Mouse (Mus musculus): ENCODE measurements around the gene Sv2a. TPM values are rescaled to one million over a fixed set of nuclear protein-coding genes. Genes with fewer than 3 reads are reported as not detected.

Sv2a gene
- polyA plus RNA-seq, 3 experiments from 2014 or later = 1.2 to 1.5 (median 1.4) TPM

GRCm38 (mm10) chr3:96221640-96222038 lies 40.7 kb downstream of the Sv2a start:
- ATAC-seq = no peak

GRCm38 (mm10) chr3:96222774-96223173 lies 41.8 kb downstream of the Sv2a start:
- no peak for ATAC-seq

- no peak for ATAC-seq
Measured at GRCm38 (mm10) chr3:96225421-96225820, 44.5 kb downstream of the Sv2a start.

DNA sequence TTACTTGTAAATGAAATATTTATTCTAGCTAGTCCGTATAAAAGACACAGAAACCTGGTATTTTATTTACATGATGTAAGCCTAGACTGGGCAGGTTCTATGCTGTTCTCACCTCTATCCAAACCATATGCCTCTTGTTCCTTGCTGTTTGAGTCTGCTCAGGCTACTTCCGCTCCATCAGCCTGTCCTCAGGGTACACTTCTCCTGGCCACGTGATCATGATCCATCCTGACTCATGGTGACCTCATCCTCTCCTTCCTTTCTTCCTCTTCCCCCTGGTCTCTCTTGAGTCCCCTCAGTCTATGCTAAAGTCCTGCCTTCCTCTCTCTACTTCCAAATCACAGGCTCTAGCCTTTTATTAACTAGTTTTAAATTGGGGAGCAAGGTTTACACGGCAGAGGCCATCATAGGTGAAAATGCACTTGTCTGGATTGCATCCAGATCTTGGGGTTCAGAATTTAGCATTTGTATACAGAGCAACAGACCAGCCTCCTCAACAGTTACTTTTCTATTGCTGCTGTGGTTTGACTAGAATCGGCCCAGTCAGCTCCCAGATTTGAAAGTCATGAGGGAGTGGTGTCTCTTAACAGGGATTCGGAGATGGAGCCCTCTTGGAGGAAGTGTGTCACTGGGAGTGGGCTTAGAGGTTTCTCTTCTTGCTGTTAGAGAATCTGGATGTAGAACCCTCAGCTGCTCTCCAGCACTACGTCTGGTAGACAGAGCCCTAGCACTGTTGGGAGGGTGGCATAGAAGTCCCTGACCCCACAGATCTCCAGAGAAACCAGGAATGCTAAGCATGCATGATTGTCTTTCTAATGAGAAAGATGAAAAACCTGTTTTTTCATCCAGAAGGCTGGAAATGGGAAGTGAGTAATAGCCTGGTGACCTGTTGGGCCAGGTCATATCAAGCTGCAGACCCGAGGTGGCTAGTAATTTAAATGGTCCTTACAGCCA lies 46.0 kb downstream of the Sv2a start:
- no peak for ATAC-seq

DNA sequence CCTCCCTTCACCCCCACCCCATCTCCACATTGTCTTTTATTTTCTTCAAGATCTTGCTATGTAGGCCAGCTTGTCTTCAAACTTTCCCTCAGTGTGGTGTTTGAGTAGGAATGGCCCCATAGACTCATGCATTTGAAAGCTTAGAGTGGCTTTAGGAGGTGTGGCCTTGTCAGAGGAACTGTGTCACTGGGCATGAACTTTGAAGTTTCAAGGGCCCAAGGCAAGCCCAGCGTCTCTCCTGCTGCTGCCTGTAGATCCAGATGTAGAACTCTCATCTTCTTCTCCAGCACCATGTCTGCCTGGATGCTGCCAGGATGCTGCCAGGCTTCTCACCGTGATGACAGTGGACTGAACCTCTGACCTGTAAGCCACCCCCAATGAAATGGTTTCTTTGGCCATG lies 47.9 kb downstream of the Sv2a start:
- no peak for ATAC-seq

DNA sequence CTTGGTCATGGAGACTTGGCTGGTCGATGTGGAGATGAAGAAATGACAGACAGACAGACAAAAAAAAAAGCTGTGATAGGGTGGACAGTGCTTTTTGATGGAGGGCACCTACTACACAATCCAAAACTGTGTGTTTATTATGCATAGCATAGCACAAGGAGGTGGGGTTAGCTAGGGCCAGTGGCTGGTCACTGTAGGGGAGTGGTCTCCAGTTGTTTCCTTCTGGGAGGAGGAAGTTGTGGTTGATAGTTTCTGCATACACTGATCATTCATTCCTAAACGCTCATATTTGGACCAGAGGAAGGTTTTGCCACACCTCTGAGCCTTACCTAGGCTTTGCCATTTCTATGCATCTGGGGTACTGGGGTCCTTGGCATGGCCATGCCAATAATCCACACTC lies 49.5 kb downstream of the Sv2a start:
- ATAC-seq = no peak

DNA sequence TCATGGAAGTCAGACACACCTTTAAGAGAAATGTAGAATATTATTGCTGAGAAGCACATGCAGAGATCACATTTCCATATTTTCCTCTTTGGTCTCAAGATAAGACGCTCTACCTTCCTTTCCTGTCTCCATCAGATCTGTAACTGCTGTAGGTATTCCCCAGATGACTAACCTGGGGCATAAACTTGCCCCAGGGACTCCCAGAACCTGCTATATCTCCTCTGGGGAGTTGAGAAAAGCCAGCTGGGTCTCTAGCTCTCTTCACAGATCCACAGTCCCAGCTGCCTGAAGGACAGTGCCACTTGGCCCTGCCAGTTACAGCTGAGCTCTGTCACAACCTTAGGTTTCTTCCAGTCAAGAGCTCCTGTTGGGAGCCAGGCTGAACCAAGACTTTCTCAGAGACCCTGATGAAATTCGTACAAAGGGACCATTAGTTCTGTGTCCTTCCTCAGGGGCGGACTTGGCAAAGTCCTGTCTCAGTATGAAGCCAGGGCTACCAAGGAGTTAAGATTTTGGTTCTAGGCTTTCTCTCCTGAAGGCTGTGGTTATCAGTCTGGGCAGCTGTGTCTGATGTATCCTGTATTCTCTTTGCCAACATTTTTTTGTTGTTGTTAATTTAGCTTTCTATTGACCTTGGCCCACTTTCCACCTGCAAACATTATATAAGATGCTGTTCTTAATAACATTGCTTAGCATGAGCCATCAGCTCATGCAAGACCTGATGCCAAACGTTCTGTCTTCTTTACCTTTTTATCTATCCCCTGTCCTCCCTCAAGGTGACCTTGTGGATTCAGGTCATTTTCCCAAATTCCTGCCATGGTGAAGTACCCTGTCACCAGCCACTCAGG lies 50.2 kb downstream of the Sv2a start:
- ATAC-seq = no peak

DNA sequence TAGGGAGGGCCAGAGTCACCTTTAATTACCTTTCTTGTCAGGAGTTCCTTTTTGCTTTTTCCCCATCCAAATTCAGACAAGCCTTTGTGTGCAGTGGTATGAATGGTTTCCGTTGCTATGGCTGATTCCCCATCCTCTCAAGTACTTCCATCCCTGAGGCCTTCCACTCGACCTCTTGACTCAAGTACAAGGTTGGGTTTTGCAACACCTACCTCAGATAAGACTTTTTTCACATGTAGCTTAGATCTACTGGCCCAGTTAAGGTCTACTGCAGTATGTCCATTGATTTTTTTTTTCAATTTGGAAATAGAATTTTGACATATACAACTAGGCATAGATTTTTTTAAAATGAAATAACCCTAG lies 50.8 kb downstream of the Sv2a start:
- ATAC-seq = no peak

DNA sequence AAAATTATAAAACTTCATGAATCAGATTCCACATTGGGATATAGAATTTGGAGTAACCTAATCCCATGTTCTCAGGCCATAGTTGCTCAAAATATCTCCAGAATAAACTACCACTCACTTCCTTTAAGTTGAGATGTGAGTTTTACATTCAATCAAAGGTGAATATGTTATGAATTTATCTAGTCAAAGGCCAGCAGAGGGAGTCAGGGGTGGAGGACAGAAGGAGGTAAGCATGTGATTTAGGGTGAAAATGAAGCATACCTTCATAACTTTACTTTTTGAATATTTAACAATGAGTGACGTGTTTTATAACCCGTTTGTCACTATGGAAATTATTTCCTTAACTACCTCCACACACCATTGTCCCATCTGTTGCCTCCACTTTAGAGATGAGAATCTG lies 54.0 kb downstream of the Sv2a start:
- ATAC-seq = no peak

DNA sequence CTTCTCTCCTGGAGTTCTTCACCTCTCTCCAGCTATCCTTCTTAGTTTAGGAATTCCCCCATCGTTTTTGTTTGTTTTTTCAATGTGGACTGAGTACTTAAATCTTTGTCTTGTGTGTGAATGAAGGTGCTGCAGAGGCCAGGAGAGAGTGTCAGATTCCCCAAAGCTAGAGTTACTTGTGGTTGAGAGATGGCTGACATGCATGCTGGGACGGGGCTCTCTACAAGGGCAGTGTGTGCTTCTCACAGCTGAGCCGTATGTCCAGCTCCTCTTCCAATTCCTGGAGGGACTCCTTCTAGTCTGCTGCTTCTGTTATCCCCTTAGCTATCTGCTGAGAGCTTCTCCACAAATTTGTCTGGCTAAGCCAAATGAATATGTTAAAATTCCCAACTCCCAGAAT lies 54.9 kb downstream of the Sv2a start:
- ATAC-seq = no peak

DNA sequence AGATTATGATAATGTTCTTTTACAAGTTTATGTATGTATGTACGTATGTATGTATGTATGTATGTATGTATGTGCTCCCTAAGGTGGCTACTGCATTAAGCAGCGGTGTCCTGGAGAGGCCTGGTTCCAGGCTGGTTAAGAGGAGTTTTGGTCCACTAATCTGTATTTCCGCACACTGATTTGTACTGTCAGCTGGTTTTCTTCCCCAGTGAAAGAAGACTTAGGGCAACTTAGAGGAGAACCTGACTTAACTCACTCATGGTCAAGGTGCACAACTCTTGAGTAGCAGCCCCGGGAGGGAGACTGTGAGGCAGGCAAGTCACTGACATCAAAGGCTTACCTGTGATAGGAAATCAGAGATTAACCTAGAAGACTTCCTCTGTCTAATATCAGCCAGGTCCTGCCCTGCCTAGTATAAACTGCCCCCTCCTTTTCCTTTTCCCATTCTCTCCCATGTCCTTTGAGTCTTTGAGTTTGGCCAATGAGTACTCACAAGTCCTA lies 55.9 kb downstream of the Sv2a start:
- no peak for ATAC-seq

DNA sequence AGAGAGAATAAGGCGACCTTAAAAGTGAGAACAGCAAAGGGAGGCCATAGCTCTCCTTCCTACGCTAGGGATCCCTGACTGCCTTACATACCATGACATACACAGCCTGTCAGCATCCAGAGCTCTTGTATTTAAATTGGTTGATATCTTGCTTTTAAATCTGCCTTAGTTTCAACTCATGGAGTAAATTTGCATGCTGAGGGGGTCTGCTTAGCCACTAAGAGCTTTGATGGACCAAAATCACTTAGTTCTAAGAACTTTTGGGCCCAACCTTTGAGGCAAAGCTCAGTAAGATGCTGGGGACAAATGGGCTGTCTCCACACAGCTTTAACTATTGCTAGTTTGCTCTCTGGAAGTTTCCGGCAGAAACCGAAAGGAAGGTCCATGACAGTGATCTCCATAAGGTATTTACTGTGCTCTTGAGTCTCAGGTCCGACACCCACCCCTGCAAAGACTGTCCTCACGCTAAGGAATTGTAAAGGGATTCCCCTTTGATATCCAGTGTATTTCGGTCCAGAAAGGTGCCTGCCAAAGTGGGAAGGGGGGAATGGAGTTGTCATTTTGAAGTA lies 56.5 kb downstream of the Sv2a start:
- no peak for ATAC-seq

- no peak for ATAC-seq
Measured at GRCm38 (mm10) chr3:96237904-96238511, 57.1 kb downstream of the Sv2a start.

- ATAC-seq = peak; percentile 62
Measured at GRCm38 (mm10) chr3:96238954-96239793, 58.2 kb downstream of the Sv2a start, which contains the start of gene Hist2h3c2. Gene Hist2h3c2 (minus strand): TSS chr3:96239127.

DNA sequence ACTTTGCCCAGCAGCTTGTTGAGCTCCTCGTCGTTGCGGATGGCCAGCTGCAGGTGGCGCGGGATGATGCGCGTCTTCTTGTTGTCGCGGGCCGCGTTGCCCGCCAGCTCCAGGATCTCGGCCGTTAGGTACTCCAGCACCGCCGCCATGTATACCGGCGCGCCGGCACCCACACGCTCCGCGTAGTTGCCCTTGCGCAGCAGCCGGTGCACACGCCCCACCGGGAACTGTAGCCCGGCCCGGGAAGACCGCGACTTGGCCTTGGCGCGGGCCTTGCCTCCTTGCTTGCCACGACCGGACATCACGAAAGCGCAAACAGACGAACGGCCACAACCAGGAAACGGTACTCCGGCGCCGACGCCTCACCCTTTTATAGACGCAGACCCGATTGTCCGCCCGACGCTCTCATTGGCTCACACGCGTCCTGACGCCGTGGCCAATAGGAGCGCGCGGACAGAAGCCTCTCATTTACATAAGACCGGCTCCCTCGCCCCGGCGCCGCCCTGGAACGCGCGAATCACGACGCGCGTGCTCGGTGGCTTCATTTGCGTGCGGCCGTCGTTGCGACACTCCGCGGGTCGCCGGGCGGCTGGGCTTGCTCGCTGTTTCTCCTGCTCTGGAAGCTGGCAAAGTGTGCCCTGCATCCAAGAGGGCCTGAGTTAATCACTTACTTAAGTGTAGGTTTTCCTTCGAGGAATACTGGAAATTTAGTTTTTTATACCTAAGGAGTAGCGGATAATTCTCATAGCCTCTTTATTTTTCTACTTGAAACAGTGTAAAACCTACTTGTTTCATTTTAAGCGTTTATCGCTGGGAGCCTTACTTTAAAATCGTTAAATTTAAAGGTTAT lies 59.2 kb downstream of the Sv2a start, which contains the start of gene Hist2h2aa2:
TSS of gene Hist2h2aa2 (minus strand) at position 328 of the 850 bp plus-strand sequence.
- peak; percentile 79 for ATAC-seq

DNA sequence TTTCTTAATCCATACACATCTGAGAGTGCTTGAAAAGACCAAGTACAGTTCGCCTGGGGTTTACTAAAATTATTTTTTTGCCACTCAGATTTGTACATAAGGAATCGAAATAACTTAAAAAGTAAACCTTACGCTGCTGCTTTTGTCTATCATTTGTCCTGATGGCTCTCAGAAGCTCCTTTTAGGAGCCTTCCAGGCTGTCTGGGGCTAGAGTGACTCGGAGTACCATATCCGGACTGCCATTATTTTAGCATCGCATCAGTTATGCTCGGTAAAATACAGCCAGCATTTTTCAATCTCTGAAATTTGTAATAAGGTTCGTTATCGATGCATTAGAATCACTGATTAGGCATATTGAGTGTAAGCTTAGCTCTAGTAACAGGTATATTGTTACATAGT lies 59.8 kb downstream of the Sv2a start:
- no peak for ATAC-seq

DNA sequence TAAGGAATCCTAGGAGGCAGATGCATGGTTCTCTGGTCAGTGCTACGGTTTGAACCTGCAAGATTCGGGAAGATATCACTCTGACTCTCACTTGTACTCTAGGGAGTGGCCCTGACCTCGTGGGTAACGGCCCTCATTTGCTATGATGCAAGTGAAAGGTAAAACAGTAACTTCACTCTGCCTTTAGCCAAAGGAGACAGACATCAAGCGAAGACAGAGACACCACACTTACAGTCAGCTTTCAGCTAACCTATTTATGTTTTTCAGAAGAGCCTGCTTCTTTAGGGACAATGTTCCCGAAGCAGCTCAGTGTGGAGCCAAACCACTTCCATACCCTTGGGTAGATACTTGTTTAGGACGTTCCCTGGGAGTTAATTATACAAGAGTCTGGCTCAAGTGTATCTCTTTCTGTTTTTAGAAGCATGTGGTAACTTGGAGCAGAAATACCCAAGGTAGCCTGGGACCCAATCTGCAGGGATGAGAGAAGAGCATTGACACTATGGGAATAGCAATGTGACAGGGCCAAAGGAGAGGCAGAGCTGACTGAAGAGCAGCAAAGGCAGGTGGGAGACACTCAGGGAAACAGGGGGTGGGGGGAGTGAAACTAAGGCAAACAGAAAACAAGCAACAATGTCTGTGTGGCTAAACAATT lies 63.1 kb downstream of the Sv2a start:
- no peak for ATAC-seq
